Mouse (Mus musculus): ENCODE data around the gene Ivns1abp. TPM values are rescaled to one million over a fixed set of nuclear protein-coding genes. Genes with fewer than 3 reads are reported as not detected.
"Not testable (repeated sequence)": the region's sequence is repeated elsewhere in the genome, so short reads cannot be mapped to it uniquely, and the experiment has no call there.

Ivns1abp gene
- total and polyA plus RNA-seq, 2 experiments from 2014 or later: 121 to 140 TPM

- H3K4me1 ChIP-seq (ENCODE audit: insufficient read depth, low read length): peaks cover 12% of the 10 kb centered on the region
- ATAC-seq: no peak
- DNase-seq (ENCODE audit: low spot score): no peak
- TF ChIP-seq CTCF (IDR thresholded peaks at IDR 0.05; ENCODE audit: low read depth): no peak
- no peaks in the 10 kb centered on the region for H3K36me3 ChIP-seq (ENCODE audit: insufficient read depth, low read length)
- no peaks in the 10 kb centered on the region for H3K9me3 ChIP-seq (ENCODE audit: low read length)
- peak overlapping the region; percentile 95; the same call in 1 of the 2 replicates for H3K27ac ChIP-seq
- H3K4me3 ChIP-seq (ENCODE audit: low read length): peak overlapping the region; percentile 82
- H3K27me3 ChIP-seq (ENCODE audit: insufficient read depth, low read length): no peaks in the 10 kb centered on the region
- H3K9ac ChIP-seq (replicated peaks; ENCODE audit: low read length): peak overlapping the region; percentile 91
- H3K4me2 ChIP-seq (ENCODE audit: low read depth, low read length): peak overlapping the region; percentile 69
These were observed 1.6 kb downstream of the Ivns1abp start for GRCm38 (mm10) chr1:151345863-151346195.

DNA sequence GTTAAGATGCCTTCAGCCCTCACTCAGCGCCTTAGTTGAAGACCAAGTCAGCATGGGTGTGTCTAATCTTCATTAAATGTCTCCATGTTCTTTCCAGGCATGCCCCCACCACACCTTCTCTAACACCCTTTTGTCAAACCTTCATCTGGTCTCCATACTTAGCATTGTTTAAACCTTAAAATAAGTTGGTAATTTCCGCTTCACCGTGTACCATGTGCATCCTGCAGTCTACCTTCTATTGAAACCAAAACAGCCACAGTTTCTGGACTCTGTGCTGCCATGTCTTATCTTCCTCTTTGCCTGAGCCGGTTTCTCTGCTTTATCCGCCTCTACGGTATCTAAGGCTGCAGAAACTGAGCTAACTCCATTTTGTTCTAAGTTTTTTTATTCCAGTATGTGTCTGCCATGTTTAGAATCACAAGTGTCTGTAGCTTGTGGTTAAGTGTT, 2.4 kb downstream of the Ivns1abp start:
- Histone ChIP-seq H3K9ac (replicated peaks; ENCODE audit: low read length) (no peak overlapping the region), H3K27me3 (ENCODE audit: insufficient read depth, low read length) (no peaks in the 10 kb centered on the region), H3K27ac (no peak overlapping the region), H3K9me3 (ENCODE audit: low read length) (no peaks in the 10 kb centered on the region), H3K4me1 (ENCODE audit: insufficient read depth, low read length) (peaks cover 12% of the 10 kb centered on the region), H3K4me2 (ENCODE audit: low read depth, low read length) (peak overlapping the region; percentile 69), H3K4me3 (ENCODE audit: low read length) (peak overlapping the region; percentile 82), H3K36me3 (ENCODE audit: insufficient read depth, low read length) (peaks cover 6% of the 10 kb centered on the region)
- no peak for DNase-seq (ENCODE audit: low spot score)
- no peak for ATAC-seq
- 42% methylated on average over 6 of the region's 6 CpGs for WGBS
- TF ChIP-seq CTCF (IDR thresholded peaks at IDR 0.05; ENCODE audit: low read depth): no peak

DNA sequence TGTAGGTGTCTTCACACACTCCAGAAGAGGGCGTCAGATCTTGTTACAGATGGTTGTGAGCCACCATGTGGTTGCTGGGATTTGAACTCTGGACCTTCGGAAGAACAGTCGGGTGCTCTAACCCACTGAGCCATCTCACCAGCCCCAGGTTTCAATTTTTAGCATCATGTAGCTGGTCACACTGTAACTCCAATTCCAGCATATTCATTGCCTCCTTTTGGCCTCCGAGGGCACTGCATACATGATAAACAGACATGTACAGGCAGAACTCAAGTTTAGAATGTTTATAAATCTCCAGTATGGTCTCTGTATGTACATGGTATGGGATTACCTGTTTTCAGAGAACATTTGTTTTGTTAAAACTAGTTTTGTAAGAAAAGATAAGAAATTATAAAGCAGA, 4.0 kb downstream of the Ivns1abp start:
- H3K27ac ChIP-seq; H3K4me2 ChIP-seq (ENCODE audit: low read depth, low read length); H3K4me3 ChIP-seq (ENCODE audit: low read length); H3K27me3 ChIP-seq (ENCODE audit: insufficient read depth, low read length); H3K9ac ChIP-seq (replicated peaks; ENCODE audit: low read length); H3K4me1 ChIP-seq (ENCODE audit: insufficient read depth, low read length); ATAC-seq; DNase-seq (ENCODE audit: low spot score); H3K9me3 ChIP-seq (ENCODE audit: low read length): not testable (repeated sequence)
- TF ChIP-seq CTCF (IDR thresholded peaks at IDR 0.05; ENCODE audit: low read depth): peak; percentile 38
- H3K36me3 ChIP-seq (ENCODE audit: insufficient read depth, low read length): peaks cover 20% of the 10 kb centered on the region
- 74% methylated on average over 4 of the region's 4 CpGs for WGBS

GRCm38 (mm10) chr1:151352911-151353310, 8.6 kb downstream of the Ivns1abp start:
- H3K4me2 ChIP-seq (ENCODE audit: low read depth, low read length): no peak overlapping the region
- H3K27me3 ChIP-seq (ENCODE audit: insufficient read depth, low read length): no peaks in the 10 kb centered on the region
- H3K4me3 ChIP-seq (ENCODE audit: low read length): no peak overlapping the region
- peak; percentile 47 for DNase-seq (ENCODE audit: low spot score)
- no peak overlapping the region for H3K9ac ChIP-seq (replicated peaks; ENCODE audit: low read length)
- peaks cover 58% of the 10 kb centered on the region for H3K36me3 ChIP-seq (ENCODE audit: insufficient read depth, low read length)
- H3K27ac ChIP-seq: no peak overlapping the region
- TF ChIP-seq CTCF (IDR thresholded peaks at IDR 0.05; ENCODE audit: low read depth): peak; percentile 61
- WGBS: 91% methylated on average over 2 of the region's 2 CpGs
- no peaks in the 10 kb centered on the region for H3K9me3 ChIP-seq (ENCODE audit: low read length)
- ATAC-seq: peak; percentile 55; the same call in 1 of the 2 replicates
- H3K4me1 ChIP-seq (ENCODE audit: insufficient read depth, low read length): no peaks in the 10 kb centered on the region

DNA sequence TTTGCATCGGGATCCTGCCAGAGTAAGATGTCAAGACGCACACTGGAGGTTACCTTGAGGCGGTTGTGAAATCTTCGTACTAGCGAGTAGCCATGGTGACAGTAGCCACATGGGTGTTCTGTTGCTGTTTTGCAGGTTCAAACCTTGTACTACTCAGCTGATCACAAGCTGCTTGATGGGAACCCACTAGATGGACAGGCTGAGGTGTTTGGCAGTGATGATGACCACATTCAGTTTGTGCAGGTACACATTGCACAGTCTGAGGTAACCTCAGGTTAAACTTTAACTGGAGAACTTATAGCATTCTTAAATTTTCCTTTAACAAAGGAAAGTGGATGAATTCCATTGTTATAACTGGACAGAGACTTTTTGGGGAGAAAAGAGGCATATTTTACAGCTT, 11.7 kb downstream of the Ivns1abp start:
- H3K27me3 ChIP-seq (ENCODE audit: insufficient read depth, low read length): no peaks in the 10 kb centered on the region
- WGBS: 89% methylated on average over 5 of the region's 5 CpGs
- H3K27ac ChIP-seq: no peak overlapping the region
- H3K9me3 ChIP-seq (ENCODE audit: low read length): no peaks in the 10 kb centered on the region
- DNase-seq (ENCODE audit: low spot score) (no peak), ATAC-seq (no peak)
- H3K4me2 ChIP-seq (ENCODE audit: low read depth, low read length): no peak overlapping the region
- H3K4me3 ChIP-seq (ENCODE audit: low read length): no peak overlapping the region
- H3K36me3 ChIP-seq (ENCODE audit: insufficient read depth, low read length): peaks cover 81% of the 10 kb centered on the region
- no peaks in the 10 kb centered on the region for H3K4me1 ChIP-seq (ENCODE audit: insufficient read depth, low read length)
- H3K9ac ChIP-seq (replicated peaks; ENCODE audit: low read length): no peak overlapping the region
- TF ChIP-seq CTCF (IDR thresholded peaks at IDR 0.05; ENCODE audit: low read depth): no peak

DNA sequence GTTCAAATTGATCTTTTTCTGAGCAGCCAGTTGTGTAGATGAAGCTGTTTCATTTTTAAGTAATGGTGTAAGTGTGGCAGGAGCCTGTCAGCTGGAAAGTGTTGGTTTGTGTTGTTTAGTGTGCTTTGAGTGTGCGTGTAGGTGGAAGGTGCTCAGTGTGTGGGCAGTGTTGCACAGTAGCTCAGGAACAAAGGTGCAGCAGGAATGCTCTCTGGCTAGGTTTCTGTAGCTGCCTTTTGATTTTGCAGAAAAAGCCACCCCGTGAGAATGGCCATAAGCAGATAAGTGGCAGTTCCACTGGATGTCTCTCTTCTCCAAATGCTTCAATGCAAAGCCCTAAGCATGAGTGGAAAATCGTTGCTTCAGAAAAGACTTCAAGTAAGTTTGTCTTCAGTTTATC, 15.1 kb downstream of the Ivns1abp start:
- ATAC-seq: no peak
- TF ChIP-seq CTCF (IDR thresholded peaks at IDR 0.05; ENCODE audit: low read depth): no peak
- WGBS: 93% methylated on average over 3 of the region's 3 CpGs

GRCm38 (mm10) chr1:151366944-151367605, 22.8 kb downstream of the Ivns1abp start:
- TF ChIP-seq CTCF (IDR thresholded peaks at IDR 0.05; ENCODE audit: low read depth): no peak
- 91% methylated on average over 8 of the region's 8 CpGs for WGBS
- ATAC-seq (no peak), DNase-seq (ENCODE audit: low spot score) (no peak)
- Histone ChIP-seq H3K4me2 (ENCODE audit: low read depth, low read length) (no peak overlapping the region), H3K9ac (replicated peaks; ENCODE audit: low read length) (no peak overlapping the region), H3K27me3 (ENCODE audit: insufficient read depth, low read length) (no peaks in the 10 kb centered on the region), H3K36me3 (ENCODE audit: insufficient read depth, low read length) (peaks cover 32% of the 10 kb centered on the region; the same call in 1 of the 2 replicates), H3K4me1 (ENCODE audit: insufficient read depth, low read length) (no peaks in the 10 kb centered on the region), H3K27ac (no peak overlapping the region), H3K4me3 (ENCODE audit: low read length) (no peak overlapping the region), H3K9me3 (ENCODE audit: low read length) (no peaks in the 10 kb centered on the region)

More for the DNA sequence above, 15.1 kb downstream of the Ivns1abp start:
- no peak overlapping the region for H3K9ac ChIP-seq (replicated peaks; ENCODE audit: low read length)
- H3K4me2 ChIP-seq (ENCODE audit: low read depth, low read length): no peak overlapping the region
- no peak for DNase-seq (ENCODE audit: low spot score)
- no peaks in the 10 kb centered on the region for H3K4me1 ChIP-seq (ENCODE audit: insufficient read depth, low read length)
- no peaks in the 10 kb centered on the region for H3K9me3 ChIP-seq (ENCODE audit: low read length)
- no peak overlapping the region for H3K4me3 ChIP-seq (ENCODE audit: low read length)
- no peaks in the 10 kb centered on the region for H3K27me3 ChIP-seq (ENCODE audit: insufficient read depth, low read length)
- peaks cover 70% of the 10 kb centered on the region for H3K36me3 ChIP-seq (ENCODE audit: insufficient read depth, low read length)
- no peak overlapping the region for H3K27ac ChIP-seq
